Mouse (Mus musculus) testis, postnatal 10 days (tissue): Measurements from ENCODE around the gene Ttc9.
A peak's percentile ranks its signal among the peaks of the same experiment; 100 is the strongest.

ENCODE experiments used
- DNase-seq: peaks from one replicate; pipeline ENCODE4 v3.0.0; 2021; ENCODE audit warnings: low spot score

The Ttc9 gene

GRCm38 (mm10) chr12:81658086-81658485 is 27.0 kb downstream of the Ttc9 start:
- DNase-seq = no peak

GRCm38 (mm10) chr12:81662076-81662475 is 31.0 kb downstream of the Ttc9 start:
- no peak for DNase-seq

- DNase-seq = no peak
Observed at GRCm38 (mm10) chr12:81663116-81663515, 32.1 kb downstream of the Ttc9 start.

- DNase-seq = no peak
Observed at GRCm38 (mm10) chr12:81663906-81664305, 32.9 kb downstream of the Ttc9 start.

GRCm38 (mm10) chr12:81668406-81668805 is 37.4 kb downstream of the Ttc9 start:
- no peak for DNase-seq

- no peak for DNase-seq
Observed at GRCm38 (mm10) chr12:81675557-81675956, 44.5 kb downstream of the Ttc9 start.

- DNase-seq = no peak
Observed at GRCm38 (mm10) chr12:81679807-81680529, 48.9 kb downstream of the Ttc9 start.

- no peak for DNase-seq
Observed at GRCm38 (mm10) chr12:81683395-81683794, 52.3 kb downstream of the Ttc9 start.

- no peak for DNase-seq
Observed at GRCm38 (mm10) chr12:81684096-81684495, 53.0 kb downstream of the Ttc9 start.

GRCm38 (mm10) chr12:81685981-81686380 is 54.9 kb downstream of the Ttc9 start:
- no peak for DNase-seq

GRCm38 (mm10) chr12:81686406-81687117 is 55.5 kb downstream of the Ttc9 start:
- no peak for DNase-seq

- DNase-seq = no peak
Observed at GRCm38 (mm10) chr12:81687873-81688272, 56.8 kb downstream of the Ttc9 start.

GRCm38 (mm10) chr12:81688537-81688936 is 57.5 kb downstream of the Ttc9 start:
- peak; percentile 53 for DNase-seq

GRCm38 (mm10) chr12:81689505-81690056 is 58.5 kb downstream of the Ttc9 start:
- no peak for DNase-seq

GRCm38 (mm10) chr12:81690111-81690510 is 59.1 kb downstream of the Ttc9 start:
- no peak for DNase-seq

- no peak for DNase-seq
Observed at GRCm38 (mm10) chr12:81690751-81691150, 59.7 kb downstream of the Ttc9 start.

GRCm38 (mm10) chr12:81691177-81691730 is 60.2 kb downstream of the Ttc9 start:
- DNase-seq = no peak

GRCm38 (mm10) chr12:81698011-81698410 is 67.0 kb downstream of the Ttc9 start:
- no peak for DNase-seq

GRCm38 (mm10) chr12:81702903-81703302 is 71.9 kb downstream of the Ttc9 start:
- DNase-seq = no peak

- no peak for DNase-seq
Observed at GRCm38 (mm10) chr12:81712618-81713017, 81.6 kb downstream of the Ttc9 start.
